Mouse (Mus musculus): ENCODE data around the gene Hist1h2bl. TPM values are rescaled to one million over a fixed set of nuclear protein-coding genes. Genes with fewer than 3 reads are reported as not detected.
A peak's percentile ranks its signal among the peaks of the same experiment; 100 is the strongest.

The Hist1h2bl gene
- polyA plus RNA-seq, 1 experiment from 2014 or later: 2.1 TPM

DNA sequence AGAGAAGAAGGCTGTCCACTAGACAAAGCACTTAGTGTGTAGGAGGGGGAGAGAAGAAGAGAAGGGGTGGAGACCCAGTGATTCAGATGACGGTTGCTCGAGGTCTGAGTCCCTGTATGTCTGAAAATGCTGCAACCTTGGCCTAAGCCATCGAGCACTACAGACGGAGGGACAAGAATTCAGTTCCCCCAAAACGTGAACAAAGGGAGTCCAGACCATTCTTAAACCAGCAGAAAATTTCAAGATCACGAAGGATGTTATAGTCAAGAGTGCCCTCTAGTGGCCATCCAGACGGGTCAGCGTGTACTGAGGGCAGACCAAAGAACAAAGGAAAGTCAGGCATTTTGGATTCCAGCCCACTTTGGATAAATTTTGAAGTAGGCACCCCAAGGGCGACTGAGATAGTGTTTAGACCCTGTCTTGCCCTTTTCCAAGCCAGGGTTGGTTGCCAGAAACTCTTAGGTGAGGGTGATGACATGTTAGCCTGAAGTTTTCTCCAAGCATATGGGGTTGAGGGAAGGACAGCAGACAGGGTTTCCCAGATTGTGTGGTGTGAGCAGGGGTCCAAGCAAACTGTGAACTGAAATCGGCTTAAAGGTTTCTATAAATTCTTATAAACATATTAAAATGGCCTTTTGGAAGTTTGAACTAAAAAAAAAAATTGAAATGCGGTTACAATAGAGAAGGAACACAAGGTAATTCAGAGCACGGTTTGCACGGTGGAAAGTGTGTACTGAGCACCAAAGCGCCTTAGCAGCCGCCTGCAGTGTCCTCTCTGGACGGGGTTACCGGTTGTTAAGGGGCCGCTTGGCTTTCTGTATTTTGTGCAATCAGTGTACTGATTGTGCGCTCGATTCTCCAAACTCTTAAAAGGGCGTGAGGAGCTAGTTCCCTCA lies 18.3 kb upstream of the Hist1h2bl start:
- no peaks in the 10 kb centered on the region for H3K36me3 ChIP-seq (ENCODE audit: insufficient read depth, low read length)
- under 1% methylated on average over 21 of the region's 21 CpGs for WGBS
- no peaks in the 10 kb centered on the region for H3K9me3 ChIP-seq (replicated peaks; ENCODE audit: low read length)
- ATAC-seq (replicated peaks; ENCODE audit: low FRiP score, low read depth) (peak; percentile 78), DNase-seq (ENCODE audit: low spot score) (peak; percentile 97)
- peak overlapping the region; percentile 47 for H3K4me3 ChIP-seq (replicated peaks; ENCODE audit: low read depth, low read length)
- peak overlapping the region; percentile 62 for H3K9ac ChIP-seq (ENCODE audit: low read depth, low read length)
- no peaks in the 10 kb centered on the region for H3K4me1 ChIP-seq (replicated peaks; ENCODE audit: insufficient read depth, low read length)
- peak overlapping the region; percentile 68 for H3K4me2 ChIP-seq (ENCODE audit: low read length)
- peak overlapping the region; percentile 93 for H3K27ac ChIP-seq
- TF ChIP-seq CTCF (IDR thresholded peaks at IDR 0.05; ENCODE audit: low read depth): peak; percentile 92
- H3K27me3 ChIP-seq (ENCODE audit: insufficient read depth, low read length): no peaks in the 10 kb centered on the region

DNA sequence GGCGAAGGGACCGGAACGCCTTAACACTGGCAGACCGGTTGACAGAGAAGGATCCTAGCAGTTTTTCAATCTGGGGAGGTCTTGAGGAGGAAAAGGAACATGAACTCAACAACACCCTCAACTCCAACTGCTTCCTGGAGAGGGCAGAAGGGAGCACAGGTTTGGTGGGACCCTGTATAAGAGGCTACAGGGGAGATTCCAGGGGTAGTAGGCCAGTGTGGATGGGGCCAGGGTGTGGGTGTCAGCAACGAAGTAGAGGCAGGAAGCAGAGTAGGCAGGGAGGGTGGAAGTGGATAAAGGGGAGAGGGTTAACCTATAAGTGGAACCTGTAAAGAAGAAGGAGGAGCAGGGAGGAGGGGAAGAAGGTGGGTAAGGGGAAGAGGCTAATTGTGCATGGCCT lies 17.5 kb upstream of the Hist1h2bl start:
- TF ChIP-seq CTCF (IDR thresholded peaks at IDR 0.05; ENCODE audit: low read depth): no peak; the same call in 1 of the 2 replicates
- Histone ChIP-seq H3K4me3 (replicated peaks; ENCODE audit: low read depth, low read length) (no peak overlapping the region), H3K4me1 (replicated peaks; ENCODE audit: insufficient read depth, low read length) (no peaks in the 10 kb centered on the region), H3K9me3 (replicated peaks; ENCODE audit: low read length) (no peaks in the 10 kb centered on the region), H3K36me3 (ENCODE audit: insufficient read depth, low read length) (no peaks in the 10 kb centered on the region), H3K9ac (ENCODE audit: low read depth, low read length) (no peak overlapping the region), H3K27me3 (ENCODE audit: insufficient read depth, low read length) (no peaks in the 10 kb centered on the region), H3K4me2 (ENCODE audit: low read length) (no peak overlapping the region), H3K27ac (no peak overlapping the region)
- DNase-seq (ENCODE audit: low spot score) (no peak), ATAC-seq (replicated peaks; ENCODE audit: low FRiP score, low read depth) (peak; percentile 45; the same call in 1 of the 2 replicates)
- 71% methylated on average over 5 of the region's 5 CpGs for WGBS

DNA sequence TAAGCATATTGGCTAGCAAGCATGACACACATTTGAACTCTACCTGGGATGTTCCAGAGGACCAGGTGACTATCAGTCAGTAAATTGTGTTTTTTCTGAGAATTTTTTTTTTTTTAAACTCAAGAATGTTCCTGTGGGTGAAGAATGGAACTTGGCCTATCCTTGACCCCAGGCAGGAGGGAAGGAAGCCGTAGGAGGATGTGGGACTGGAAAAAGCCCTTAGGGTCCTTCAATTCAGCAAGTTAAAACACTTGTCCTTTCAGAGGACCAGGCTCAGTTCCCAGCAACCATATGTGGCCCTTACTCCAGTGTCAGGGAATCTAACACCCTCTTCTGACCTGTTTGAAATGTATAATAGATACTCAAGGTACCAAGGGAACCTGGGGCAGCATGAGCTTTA lies 13.6 kb upstream of the Hist1h2bl start:
- DNase-seq (ENCODE audit: low spot score) (no peak), ATAC-seq (replicated peaks; ENCODE audit: low FRiP score, low read depth) (no peak)
- H3K9ac ChIP-seq (ENCODE audit: low read depth, low read length): no peak overlapping the region
- no peaks in the 10 kb centered on the region for H3K27me3 ChIP-seq (ENCODE audit: insufficient read depth, low read length)
- H3K9me3 ChIP-seq (replicated peaks; ENCODE audit: low read length): no peaks in the 10 kb centered on the region
- no peak overlapping the region for H3K4me2 ChIP-seq (ENCODE audit: low read length)
- H3K4me1 ChIP-seq (replicated peaks; ENCODE audit: insufficient read depth, low read length): no peaks in the 10 kb centered on the region
- H3K36me3 ChIP-seq (ENCODE audit: insufficient read depth, low read length): no peaks in the 10 kb centered on the region
- no peak overlapping the region for H3K4me3 ChIP-seq (replicated peaks; ENCODE audit: low read depth, low read length)
- H3K27ac ChIP-seq: no peak overlapping the region
- 52% methylated on average over 1 of the region's 1 CpGs for WGBS
- no peak for TF ChIP-seq CTCF (IDR thresholded peaks at IDR 0.05; ENCODE audit: low read depth)

DNA sequence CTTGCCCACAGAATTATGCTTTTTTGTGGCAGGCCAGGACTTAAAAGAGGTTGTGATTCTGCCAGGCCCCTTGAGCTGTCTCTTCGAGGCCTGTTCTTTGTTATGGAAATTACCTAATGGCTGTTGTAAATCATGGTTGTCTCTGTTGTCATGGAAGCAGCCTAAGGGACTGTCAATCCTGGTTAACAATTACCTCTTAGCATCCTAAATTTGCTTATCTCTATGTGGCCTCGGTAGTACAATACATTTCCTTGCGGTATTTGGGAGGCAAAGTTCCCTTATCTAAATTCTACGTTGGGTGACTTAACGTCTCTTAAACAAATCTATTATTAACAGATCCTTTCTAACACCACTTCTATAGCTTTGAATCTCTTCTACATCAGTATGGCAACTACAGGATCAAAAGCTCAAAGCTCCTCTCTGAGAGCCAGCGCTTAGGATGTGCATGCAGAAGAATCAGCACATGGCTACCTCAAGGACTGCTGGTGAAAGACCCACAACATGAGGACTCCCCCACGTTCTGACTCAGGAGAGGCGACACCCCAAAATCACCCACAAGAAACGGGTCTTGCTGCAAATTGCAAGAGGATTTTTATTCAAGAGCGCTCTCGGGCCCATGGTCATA lies 12.1 kb upstream of the Hist1h2bl start:
- WGBS: 54% methylated on average over 11 of the region's 11 CpGs

DNA sequence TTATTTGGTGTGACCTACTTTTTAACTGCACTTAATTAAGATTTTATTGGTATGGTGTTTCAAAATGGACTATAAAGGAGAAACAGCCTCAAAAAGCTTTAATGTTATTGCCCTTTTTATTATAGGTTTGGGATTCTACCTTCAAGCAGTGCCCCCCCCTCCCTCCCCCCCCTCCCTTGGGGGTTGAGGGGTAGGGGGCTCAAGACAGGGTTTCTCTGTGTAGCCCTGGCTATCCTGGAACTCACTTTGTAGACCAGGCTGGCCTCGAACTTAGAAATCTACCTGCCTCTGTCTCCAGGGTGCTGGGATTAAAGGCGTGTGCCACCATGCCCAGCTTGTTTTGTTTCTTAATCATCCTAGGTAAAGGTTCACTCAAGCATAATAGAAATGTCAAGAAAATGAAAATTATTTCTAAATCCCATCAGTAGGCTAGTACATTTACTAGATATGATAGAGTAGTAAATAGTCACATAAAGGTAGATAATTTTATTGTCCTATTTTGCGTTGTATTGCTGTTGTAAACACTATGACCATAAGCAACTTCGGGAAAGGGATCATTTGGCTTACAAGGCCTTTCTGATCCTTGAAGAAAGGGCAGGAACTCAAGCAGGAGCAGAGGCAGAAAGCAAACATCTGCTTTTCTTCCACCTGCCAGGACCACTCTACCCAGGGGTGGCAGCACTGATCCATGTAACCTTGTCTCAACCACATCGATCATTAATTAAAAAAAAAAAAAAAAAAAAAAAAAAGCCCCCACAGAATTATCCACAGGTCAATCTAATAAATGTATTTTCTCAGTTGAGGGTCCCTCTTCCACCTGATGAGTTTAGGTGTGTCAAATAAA lies 7.3 kb upstream of the Hist1h2bl start:
- no peak overlapping the region for H3K4me2 ChIP-seq (ENCODE audit: low read length)
- ATAC-seq (replicated peaks; ENCODE audit: low FRiP score, low read depth) (no peak), DNase-seq (ENCODE audit: low spot score) (peak; percentile 37)
- no peak overlapping the region for H3K4me3 ChIP-seq (replicated peaks; ENCODE audit: low read depth, low read length)
- H3K27me3 ChIP-seq (ENCODE audit: insufficient read depth, low read length): no peaks in the 10 kb centered on the region
- no peak overlapping the region for H3K9ac ChIP-seq (ENCODE audit: low read depth, low read length)
- peaks cover 7% of the 10 kb centered on the region for H3K4me1 ChIP-seq (replicated peaks; ENCODE audit: insufficient read depth, low read length)
- H3K9me3 ChIP-seq (replicated peaks; ENCODE audit: low read length): no peaks in the 10 kb centered on the region
- H3K27ac ChIP-seq: no peak overlapping the region
- no peak; the same call in 1 of the 2 replicates for TF ChIP-seq CTCF (IDR thresholded peaks at IDR 0.05; ENCODE audit: low read depth)
- H3K36me3 ChIP-seq (ENCODE audit: insufficient read depth, low read length): no peaks in the 10 kb centered on the region
- WGBS: 34% methylated on average over 5 of the region's 5 CpGs

More for the DNA sequence above, 12.1 kb upstream of the Hist1h2bl start:
- Histone ChIP-seq H3K36me3 (ENCODE audit: insufficient read depth, low read length) (no peaks in the 10 kb centered on the region), H3K27me3 (ENCODE audit: insufficient read depth, low read length) (no peaks in the 10 kb centered on the region), H3K4me3 (replicated peaks; ENCODE audit: low read depth, low read length) (no peak overlapping the region), H3K4me1 (replicated peaks; ENCODE audit: insufficient read depth, low read length) (no peaks in the 10 kb centered on the region), H3K4me2 (ENCODE audit: low read length) (no peak overlapping the region), H3K9ac (ENCODE audit: low read depth, low read length) (no peak overlapping the region), H3K27ac (no peak overlapping the region), H3K9me3 (replicated peaks; ENCODE audit: low read length) (no peaks in the 10 kb centered on the region)
- ATAC-seq (replicated peaks; ENCODE audit: low FRiP score, low read depth) (no peak), DNase-seq (ENCODE audit: low spot score) (no peak)
- TF ChIP-seq CTCF (IDR thresholded peaks at IDR 0.05; ENCODE audit: low read depth): no peak

Data from kidney, postnatal 0 days (tissue).